ENCODE assay signal across 11 mouse cellular contexts in the genomic region with DNA sequence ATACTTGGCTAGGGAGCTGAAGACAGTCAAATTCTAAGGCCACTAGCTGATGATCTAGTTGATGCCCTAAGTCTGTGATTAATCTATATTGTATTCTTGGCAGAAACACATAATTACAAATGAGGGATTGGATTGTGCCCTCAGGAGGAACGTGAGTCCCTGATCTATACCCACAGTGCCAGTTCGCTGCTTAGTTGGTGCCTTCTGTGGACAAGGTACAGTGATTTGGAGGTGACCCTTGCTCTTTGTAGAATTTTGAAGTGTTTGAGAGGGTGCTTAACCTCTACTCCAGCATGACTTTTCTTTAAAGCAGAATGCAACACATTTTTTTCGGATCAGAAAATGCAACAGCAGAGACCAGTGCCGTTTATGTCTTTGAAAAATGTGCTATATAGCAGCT.
"Had no signal": no experiment of that assay in that cellular context is flagged by ENCODE, and none has a peak within 500 bp of the region (broad histone marks: within the 10 kb centered on the region; RNA-seq: fewer than 3 reads in every experiment).

No protein-coding gene starts in this region.

- H3K27me3 ChIP-seq: hindbrain, embryonic 13.5 days; limb, embryonic 15.5 days; neural tube, embryonic 13.5 days; stomach, embryonic 15.5 days had no signal

- H3K4me3 ChIP-seq: hindbrain, embryonic 13.5 days; left cerebral cortex, adult 2 months; limb, embryonic 15.5 days; midbrain, embryonic 12.5 days; neural tube, embryonic 13.5 days; stomach, embryonic 15.5 days had no signal

- ATAC-seq: hindbrain, postnatal 0 days; midbrain, embryonic 16.5 days had no signal

- H3K9ac ChIP-seq: hindbrain, embryonic 13.5 days; limb, embryonic 15.5 days; midbrain, embryonic 12.5 days; neural tube, embryonic 13.5 days; stomach, embryonic 15.5 days had no signal

- DNase-seq: lung, adult 18-20 months; thymus, adult 2 months; thymus, postnatal 25 days had no signal

- H3K9me3 ChIP-seq: hindbrain, embryonic 13.5 days; limb, embryonic 15.5 days; midbrain, embryonic 12.5 days; neural tube, embryonic 13.5 days; stomach, embryonic 15.5 days had no signal

- H3K4me2 ChIP-seq: hindbrain, embryonic 13.5 days; limb, embryonic 15.5 days; midbrain, embryonic 12.5 days; neural tube, embryonic 13.5 days; stomach, embryonic 15.5 days had no signal

- H3K4me1 ChIP-seq: limb, embryonic 15.5 days; stomach, embryonic 15.5 days had no signal

- H3K27ac ChIP-seq: hindbrain, embryonic 13.5 days; hindbrain, postnatal 0 days; limb, embryonic 15.5 days; midbrain, embryonic 12.5 days; neural tube, embryonic 13.5 days; stomach, embryonic 15.5 days had no signal

- H3K36me3 ChIP-seq: hindbrain, embryonic 13.5 days; limb, embryonic 15.5 days; midbrain, embryonic 12.5 days; neural tube, embryonic 13.5 days; stomach, embryonic 15.5 days had no signal
